Mouse (Mus musculus): ENCODE data around the gene Tfb2m.

Gene Tfb2m

GRCm38 (mm10) chr1:179545768-179546550 lies at the start of gene Tfb2m, which contains the start of gene Cnst:
TSS of gene Tfb2m (minus strand) at chr1:179546267.
TSS of gene Cnst (plus strand) at chr1:179546370.
- DNase-seq: peak; percentile 99

GRCm38 (mm10) chr1:179592972-179593371 lies 46.9 kb upstream of the Tfb2m start:
- DNase-seq: peak; percentile 49

GRCm38 (mm10) chr1:179592143-179592542 lies 46.1 kb upstream of the Tfb2m start:
- no peak for DNase-seq

- peak; percentile 75 for DNase-seq
Measured at GRCm38 (mm10) chr1:179591639-179592038, 45.6 kb upstream of the Tfb2m start.

- DNase-seq: peak; percentile 87
Measured at GRCm38 (mm10) chr1:179588230-179588629, 42.2 kb upstream of the Tfb2m start.

GRCm38 (mm10) chr1:179586430-179587095 lies 40.5 kb upstream of the Tfb2m start:
- no peak for DNase-seq

- DNase-seq: no peak
Measured at GRCm38 (mm10) chr1:179585646-179586045, 39.6 kb upstream of the Tfb2m start.

GRCm38 (mm10) chr1:179584220-179584619 lies 38.2 kb upstream of the Tfb2m start:
- no peak for DNase-seq

GRCm38 (mm10) chr1:179583090-179583489 lies 37.0 kb upstream of the Tfb2m start:
- DNase-seq: no peak

- no peak for DNase-seq
Measured at GRCm38 (mm10) chr1:179582021-179582433, 36.0 kb upstream of the Tfb2m start.

- no peak for DNase-seq
Measured at GRCm38 (mm10) chr1:179581422-179581821, 35.4 kb upstream of the Tfb2m start.

GRCm38 (mm10) chr1:179580200-179580599 lies 34.1 kb upstream of the Tfb2m start:
- DNase-seq: no peak

- DNase-seq: no peak
Measured at GRCm38 (mm10) chr1:179578625-179579024, 32.6 kb upstream of the Tfb2m start.

- DNase-seq: no peak
Measured at GRCm38 (mm10) chr1:179573650-179574206, 27.7 kb upstream of the Tfb2m start.

- no peak for DNase-seq
Measured at GRCm38 (mm10) chr1:179571686-179572085, 25.6 kb upstream of the Tfb2m start.

GRCm38 (mm10) chr1:179570482-179570881 lies 24.4 kb upstream of the Tfb2m start:
- DNase-seq: no peak

- DNase-seq: no peak
Measured at GRCm38 (mm10) chr1:179568690-179569398, 22.8 kb upstream of the Tfb2m start.

GRCm38 (mm10) chr1:179567558-179567957 lies 21.5 kb upstream of the Tfb2m start:
- DNase-seq: no peak

GRCm38 (mm10) chr1:179563926-179564325 lies 17.9 kb upstream of the Tfb2m start:
- DNase-seq: no peak

GRCm38 (mm10) chr1:179563211-179563610 lies 17.1 kb upstream of the Tfb2m start:
- DNase-seq: no peak

GRCm38 (mm10) chr1:179560845-179561430 lies 14.9 kb upstream of the Tfb2m start:
- no peak for DNase-seq

GRCm38 (mm10) chr1:179559446-179560194 lies 13.6 kb upstream of the Tfb2m start:
- DNase-seq: no peak
